Mouse (Mus musculus): Measurements from ENCODE around the gene Adap1. TPM values are rescaled to one million over a fixed set of nuclear protein-coding genes. Genes with fewer than 3 reads are reported as not detected.
A peak's percentile ranks its signal among the peaks of the same experiment; 100 is the strongest.

Adap1 gene
- polyA plus RNA-seq, 1 experiment from 2014 or later = 12.8 TPM

GRCm38 (mm10) chr5:139227236-139227635 lies 98.2 kb downstream of the Adap1 start:
- no peak for ATAC-seq
- H3K4me3 ChIP-seq (ENCODE audit: low read depth, low read length) = no peak overlapping the region
- no peak overlapping the region for H3K4me2 ChIP-seq (ENCODE audit: low read length)
- DNase-seq (ENCODE audit: low spot score) = no peak
- WGBS = 96% methylated on average over 4 of the region's 4 CpGs
- no peaks in the 10 kb centered on the region for H3K9me3 ChIP-seq (replicated peaks; ENCODE audit: control insufficient read depth, low read length)
- no peaks in the 10 kb centered on the region for H3K4me1 ChIP-seq (ENCODE audit: control insufficient read depth, insufficient read depth, low read length)
- no peak overlapping the region for H3K27ac ChIP-seq (ENCODE audit: low read depth, low read length)
- peaks cover 93% of the 10 kb centered on the region for H3K36me3 ChIP-seq (ENCODE audit: control insufficient read depth, insufficient read depth, low read length)
- H3K27me3 ChIP-seq (replicated peaks; ENCODE audit: control insufficient read depth, insufficient read depth, low read length) = no peaks in the 10 kb centered on the region
- H3K9ac ChIP-seq (ENCODE audit: low read length) = no peak overlapping the region

GRCm38 (mm10) chr5:139223331-139223730 lies 102.1 kb downstream of the Adap1 start:
- peaks cover 78% of the 10 kb centered on the region for H3K36me3 ChIP-seq (ENCODE audit: control insufficient read depth, insufficient read depth, low read length)
- H3K4me1 ChIP-seq (ENCODE audit: control insufficient read depth, insufficient read depth, low read length) = no peaks in the 10 kb centered on the region
- H3K9me3 ChIP-seq (replicated peaks; ENCODE audit: control insufficient read depth, low read length) = no peaks in the 10 kb centered on the region
- no peak overlapping the region for H3K27ac ChIP-seq (ENCODE audit: low read depth, low read length)
- H3K4me3 ChIP-seq (ENCODE audit: low read depth, low read length) = no peak overlapping the region
- DNase-seq (ENCODE audit: low spot score) = no peak
- no peak for ATAC-seq
- 93% methylated on average over 10 of the region's 10 CpGs for WGBS
- no peaks in the 10 kb centered on the region for H3K27me3 ChIP-seq (replicated peaks; ENCODE audit: control insufficient read depth, insufficient read depth, low read length)
- no peak overlapping the region for H3K4me2 ChIP-seq (ENCODE audit: low read length)
- no peak overlapping the region for H3K9ac ChIP-seq (ENCODE audit: low read length)

MicroRNAs encoded within 50 kb of the gene (microRNA counts, 519-probe panel; counts per million panel counts)
- microRNA mmu-miR-339-3p = not detected
- not detected for microRNA mmu-miR-339-5p

Small RNA genes lying within 50 kb of the gene (microRNA-seq; reads per million reads assigned to microRNA genes)
- gene Mir339 = 281 reads per million, percentile 71 among the genes with 10 or more reads in this experiment

Other genes with a start within 250 kb of the Adap1 start
- gene Prkar1b, start 175.6 kb downstream of the Adap1 start, polyA plus RNA-seq (2014; fragmentation: Nextera tagmentation; extraction: Ambion mirVana) = 93.8 and 128 TPM in 2 replicates
- 2.5 and 2.6 TPM in 2 replicates for gene Dnaaf5, start 175.4 kb downstream of the Adap1 start, polyA plus RNA-seq (2014; fragmentation: Nextera tagmentation; extraction: Ambion mirVana)
- gene Sun1, start 125.0 kb downstream of the Adap1 start, polyA plus RNA-seq (2014; fragmentation: Nextera tagmentation; extraction: Ambion mirVana) = 44.4 and 49.0 TPM in 2 replicates
- 114 and 125 TPM in 2 replicates for gene Get4, start 73.3 kb downstream of the Adap1 start, polyA plus RNA-seq (2014; fragmentation: Nextera tagmentation; extraction: Ambion mirVana)
- 127 and 155 TPM in 2 replicates for gene Cox19, start 25.8 kb upstream of the Adap1 start, polyA plus RNA-seq (2014; fragmentation: Nextera tagmentation; extraction: Ambion mirVana)
- not detected in 2 replicates for gene Cyp2w1, start 27.0 kb upstream of the Adap1 start, polyA plus RNA-seq (2014; fragmentation: Nextera tagmentation; extraction: Ambion mirVana)
- gene Gpr146, start 52.1 kb upstream of the Adap1 start, polyA plus RNA-seq (2014; fragmentation: Nextera tagmentation; extraction: Ambion mirVana) = 0.85 and 0.93 TPM in 2 replicates
- 0.18 TPM in 1 of 2 replicates, not detected in the other for gene C130050O18Rik, start 79.7 kb upstream of the Adap1 start, polyA plus RNA-seq (2014; fragmentation: Nextera tagmentation; extraction: Ambion mirVana)
- 10.0 and 10.2 TPM in 2 replicates for gene Gper1, start 97.5 kb upstream of the Adap1 start, polyA plus RNA-seq (2014; fragmentation: Nextera tagmentation; extraction: Ambion mirVana)
- gene 3110082I17Rik, start 134.9 kb upstream of the Adap1 start, polyA plus RNA-seq (2014; fragmentation: Nextera tagmentation; extraction: Ambion mirVana) = 14.9 and 15.2 TPM in 2 replicates
- 10.1 and 10.7 TPM in 2 replicates for gene Zfand2a, start 158.9 kb upstream of the Adap1 start, polyA plus RNA-seq (2014; fragmentation: Nextera tagmentation; extraction: Ambion mirVana)
- 2.3 and 3.5 TPM in 2 replicates for gene Uncx, start 217.9 kb upstream of the Adap1 start, polyA plus RNA-seq (2014; fragmentation: Nextera tagmentation; extraction: Ambion mirVana)

Data from forebrain, embryonic 14.5 days (tissue).